Mouse (Mus musculus): ENCODE results near the gene Xlr5c. TPM values are rescaled to one million over a fixed set of nuclear protein-coding genes. Genes with fewer than 3 reads are reported as not detected.
"Not testable (repeated sequence)": the region's sequence is repeated elsewhere in the genome, so short reads cannot be mapped to it uniquely, and the experiment has no call there.

Xlr5c gene
- 0.19 and 0.29 TPM in 2 replicates for polyA plus RNA-seq (2015; fragmentation: Nextera tagmentation; extraction: Ambion mirVana)

DNA sequence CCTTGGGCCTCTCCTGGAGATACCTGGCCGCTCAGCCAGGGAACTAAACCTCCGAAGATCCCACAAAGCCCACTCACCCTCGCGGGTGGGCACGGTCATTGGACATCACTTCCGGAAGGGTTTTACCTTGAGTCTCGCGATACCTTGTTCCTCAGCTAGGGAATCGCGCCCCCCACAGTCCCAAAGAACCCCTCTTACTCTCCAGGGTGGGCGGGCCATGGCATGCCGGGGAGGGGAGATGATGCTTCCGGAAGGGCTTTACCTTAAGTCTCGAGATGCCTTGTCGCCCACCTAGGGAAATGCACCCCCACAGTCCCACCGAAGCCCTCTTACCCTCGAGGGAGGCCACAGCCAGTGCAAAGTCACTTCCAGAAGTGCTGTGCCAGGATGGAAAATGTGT is at the start of gene Xlr5c, which contains the start of gene Xlr5a:
TSS of gene Xlr5c (minus strand) at position 101 of the 400 bp plus-strand sequence.
TSS of gene Xlr5a (minus strand) at position 101 of the 400 bp plus-strand sequence.
- ATAC-seq; H3K4me1 ChIP-seq (replicated peaks): not testable (repeated sequence)

GRCm38 (mm10) chrX:73342483-73342895 is 49.7 kb upstream of the Xlr5c start, which contains the start of gene Zfp275:
TSS of gene Zfp275 (plus strand) at chrX:73342621.
- Histone ChIP-seq H3K27ac (peak within 1 kb of the TSS; percentile 48; the same call in 1 of the 2 replicates), H3K9me3 (no peaks in the 10 kb centered on the region), H3K4me2 (replicated peaks) (peak within 1 kb of the TSS; percentile 55), H3K4me3 (replicated peaks) (peak within 1 kb of the TSS; percentile 63), H3K9ac (peak within 1 kb of the TSS; percentile 59), H3K27me3 (replicated peaks) (no peaks in the 10 kb centered on the region), H3K36me3 (no peaks in the 10 kb centered on the region), H3K4me1 (replicated peaks) (no peaks in the 10 kb centered on the region)
- ATAC-seq, result peak; percentile 98
- WGBS, result 11% methylated on average over 35 of the region's 37 CpGs

More for the DNA sequence above, at the start of gene Xlr5c, which contains the start of gene Xlr5a:
- WGBS, result 93% methylated on average over 15 of the region's 17 CpGs
- H3K27ac ChIP-seq; H3K4me2 ChIP-seq (replicated peaks); H3K27me3 ChIP-seq (replicated peaks); H3K9me3 ChIP-seq; H3K9ac ChIP-seq; H3K36me3 ChIP-seq; H3K4me3 ChIP-seq (replicated peaks): not testable (repeated sequence)

GRCm38 (mm10) chrX:73342068-73342467 is 49.3 kb upstream of the Xlr5c start:
- H3K36me3 ChIP-seq, result no peaks in the 10 kb centered on the region
- peak; percentile 32 for ATAC-seq
- peak overlapping the region; percentile 55 for H3K4me2 ChIP-seq (replicated peaks)
- H3K4me1 ChIP-seq (replicated peaks), result no peaks in the 10 kb centered on the region
- H3K9ac ChIP-seq, result no peak overlapping the region
- H3K9me3 ChIP-seq, result no peaks in the 10 kb centered on the region
- no peaks in the 10 kb centered on the region for H3K27me3 ChIP-seq (replicated peaks)
- H3K4me3 ChIP-seq (replicated peaks), result peak overlapping the region; percentile 63
- H3K27ac ChIP-seq, result no peak overlapping the region
- WGBS, result 33% methylated on average over 3 of the region's 3 CpGs

GRCm38 (mm10) chrX:73341473-73341872 is 48.7 kb upstream of the Xlr5c start:
- Histone ChIP-seq H3K4me2 (replicated peaks) (no peak overlapping the region), H3K9ac (no peak overlapping the region), H3K4me1 (replicated peaks) (no peaks in the 10 kb centered on the region), H3K4me3 (replicated peaks) (no peak overlapping the region), H3K27me3 (replicated peaks) (no peaks in the 10 kb centered on the region), H3K27ac (no peak overlapping the region), H3K9me3 (no peaks in the 10 kb centered on the region), H3K36me3 (no peaks in the 10 kb centered on the region)
- ATAC-seq, result no peak
- WGBS, result 76% methylated on average over 1 of the region's 1 CpGs

- H3K9ac ChIP-seq, result no peak within 1 kb of the TSS
- no peak for ATAC-seq
- no peak within 1 kb of the TSS for H3K27ac ChIP-seq
- H3K9me3 ChIP-seq, result no peaks in the 10 kb centered on the region
- H3K27me3 ChIP-seq (replicated peaks), result no peaks in the 10 kb centered on the region
- H3K4me1 ChIP-seq (replicated peaks), result no peaks in the 10 kb centered on the region
- H3K36me3 ChIP-seq, result no peaks in the 10 kb centered on the region
- no peak within 1 kb of the TSS for H3K4me2 ChIP-seq (replicated peaks)
- 78% methylated on average over 4 of the region's 4 CpGs for WGBS
- no peak within 1 kb of the TSS for H3K4me3 ChIP-seq (replicated peaks)
Measured at GRCm38 (mm10) chrX:73336740-73337139, 44.0 kb upstream of the Xlr5c start, which contains the start of gene Gm45015. TSS of gene Gm45015 (minus strand) at chrX:73336840.

- no peaks in the 10 kb centered on the region for H3K36me3 ChIP-seq
- H3K4me3 ChIP-seq (replicated peaks), result no peak overlapping the region
- H3K27me3 ChIP-seq (replicated peaks), result no peaks in the 10 kb centered on the region
- H3K9ac ChIP-seq, result no peak overlapping the region
- ATAC-seq, result no peak
- no peaks in the 10 kb centered on the region for H3K9me3 ChIP-seq
- no peak overlapping the region for H3K27ac ChIP-seq
- H3K4me2 ChIP-seq (replicated peaks), result no peak overlapping the region
- H3K4me1 ChIP-seq (replicated peaks), result no peaks in the 10 kb centered on the region
Measured at GRCm38 (mm10) chrX:73333548-73333947, 40.8 kb upstream of the Xlr5c start.

DNA sequence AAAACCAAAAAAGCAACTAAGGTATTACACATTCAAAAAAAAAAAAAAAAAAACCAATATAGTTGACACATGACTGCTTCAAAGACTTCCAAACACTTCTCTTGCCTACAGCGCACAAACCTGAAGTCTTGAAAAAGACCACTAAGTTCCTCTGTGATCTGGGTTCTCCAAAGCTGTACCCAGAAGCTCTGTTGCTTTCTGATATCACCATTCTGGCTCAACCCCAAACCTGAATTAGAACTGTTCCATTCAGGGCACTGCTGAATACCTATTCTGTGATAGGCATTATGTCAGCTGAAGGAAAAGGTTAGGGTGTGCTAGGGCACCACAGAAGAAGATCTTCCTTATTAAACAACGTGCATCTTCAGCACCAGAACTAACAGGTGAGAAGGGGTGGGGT is 34.4 kb upstream of the Xlr5c start:
- H3K9ac ChIP-seq, result no peak overlapping the region
- ATAC-seq, result no peak
- no peaks in the 10 kb centered on the region for H3K36me3 ChIP-seq
- no peaks in the 10 kb centered on the region for H3K27me3 ChIP-seq (replicated peaks)
- 70% methylated on average over 2 of the region's 2 CpGs for WGBS
- H3K9me3 ChIP-seq, result no peaks in the 10 kb centered on the region
- no peak overlapping the region for H3K27ac ChIP-seq
- no peak overlapping the region for H3K4me3 ChIP-seq (replicated peaks)
- H3K4me2 ChIP-seq (replicated peaks), result no peak overlapping the region
- no peaks in the 10 kb centered on the region for H3K4me1 ChIP-seq (replicated peaks)

- ATAC-seq, result no peak
- no peak overlapping the region for H3K4me3 ChIP-seq (replicated peaks)
- H3K27me3 ChIP-seq (replicated peaks), result no peaks in the 10 kb centered on the region
- H3K4me2 ChIP-seq (replicated peaks), result no peak overlapping the region
- H3K9me3 ChIP-seq, result no peaks in the 10 kb centered on the region
- no peak overlapping the region for H3K9ac ChIP-seq
- WGBS, result 59% methylated on average over 3 of the region's 3 CpGs
- H3K4me1 ChIP-seq (replicated peaks), result no peaks in the 10 kb centered on the region
- no peak overlapping the region for H3K27ac ChIP-seq
- H3K36me3 ChIP-seq, result no peaks in the 10 kb centered on the region
Measured at GRCm38 (mm10) chrX:73321029-73321428, 28.3 kb upstream of the Xlr5c start.

- H3K27me3 ChIP-seq (replicated peaks), result no peaks in the 10 kb centered on the region
- WGBS, result 39% methylated on average over 3 of the region's 3 CpGs
- no peaks in the 10 kb centered on the region for H3K4me1 ChIP-seq (replicated peaks)
- no peak overlapping the region for H3K9ac ChIP-seq
- no peak overlapping the region for H3K4me2 ChIP-seq (replicated peaks)
- H3K27ac ChIP-seq, result no peak overlapping the region
- H3K4me3 ChIP-seq (replicated peaks), result no peak overlapping the region
- ATAC-seq, result no peak
- no peaks in the 10 kb centered on the region for H3K36me3 ChIP-seq
- no peaks in the 10 kb centered on the region for H3K9me3 ChIP-seq
Measured at GRCm38 (mm10) chrX:73312522-73312921, 19.7 kb upstream of the Xlr5c start.

DNA sequence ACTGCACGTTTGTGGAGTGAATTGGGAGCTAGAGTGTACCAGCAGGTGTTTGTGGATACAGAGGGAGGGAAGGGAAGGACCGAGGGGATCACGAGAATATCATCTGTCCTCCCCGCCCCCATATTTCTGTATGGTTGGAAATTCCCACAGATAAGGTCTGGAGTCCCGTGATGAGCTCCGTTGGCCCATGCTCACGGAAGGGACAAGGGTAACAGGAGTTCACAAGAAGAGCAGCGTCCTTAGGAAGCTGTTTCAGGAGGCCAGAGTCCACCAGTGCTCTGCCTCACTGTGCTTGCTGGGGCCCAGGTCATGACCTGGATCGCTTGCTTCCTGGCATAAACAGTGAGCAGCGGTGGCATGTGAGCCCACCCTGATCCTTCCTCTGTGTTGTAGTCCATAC is 3.0 kb upstream of the Xlr5c start:
- not testable (repeated sequence) for H3K27me3 ChIP-seq (replicated peaks); H3K36me3 ChIP-seq; H3K4me1 ChIP-seq (replicated peaks); H3K9me3 ChIP-seq; H3K4me3 ChIP-seq (replicated peaks); ATAC-seq; H3K9ac ChIP-seq; H3K4me2 ChIP-seq (replicated peaks); H3K27ac ChIP-seq
- 55% methylated on average over 10 of the region's 10 CpGs for WGBS

GRCm38 (mm10) chrX:73265270-73265669 is 27.5 kb downstream of the Xlr5c start, which contains the start of gene Xlr3c:
TSS of gene Xlr3c (minus strand) at chrX:73265390.
- not testable (repeated sequence) for H3K4me2 ChIP-seq (replicated peaks); H3K36me3 ChIP-seq; H3K4me3 ChIP-seq (replicated peaks); H3K27ac ChIP-seq; H3K27me3 ChIP-seq (replicated peaks); H3K9ac ChIP-seq; H3K9me3 ChIP-seq; ATAC-seq; H3K4me1 ChIP-seq (replicated peaks)
- 81% methylated on average over 14 of the region's 14 CpGs for WGBS

GRCm38 (mm10) chrX:73262428-73262827 is 30.3 kb downstream of the Xlr5c start:
- H3K27ac ChIP-seq; H3K9ac ChIP-seq; H3K4me3 ChIP-seq (replicated peaks); H3K4me1 ChIP-seq (replicated peaks); H3K36me3 ChIP-seq; H3K9me3 ChIP-seq; H3K27me3 ChIP-seq (replicated peaks); H3K4me2 ChIP-seq (replicated peaks); ATAC-seq: not testable (repeated sequence)
- whole genome bisulfite sequencing, result 76% methylated on average over 1 of the region's 2 CpGs

GRCm38 (mm10) chrX:73242821-73243325 is 49.9 kb downstream of the Xlr5c start, which contains the start of gene Xlr4c:
TSS of gene Xlr4c (minus strand) at chrX:73243130.
- H3K9ac ChIP-seq; H3K27me3 ChIP-seq (replicated peaks); H3K27ac ChIP-seq; H3K4me2 ChIP-seq (replicated peaks); H3K4me3 ChIP-seq (replicated peaks); H3K4me1 ChIP-seq (replicated peaks); H3K36me3 ChIP-seq; ATAC-seq; H3K9me3 ChIP-seq: not testable (repeated sequence)
- WGBS, result 85% methylated on average over 14 of the region's 14 CpGs
